Mouse (Mus musculus) embryonic fibroblast, embryonic 13.5 days (primary cell): ENCODE data around the gene Cdh13.

ENCODE experiments used
- CTCF ChIP-seq: IDR thresholded peaks from 2 replicates; pipeline ENCODE4 v1.5.1; 2011; ENCODE audit warnings: mild to moderate bottlenecking, control low read depth, low read length, moderate library complexity, borderline replicate concordance; ENCODE audit not compliant: insufficient read depth
- POLR2A ChIP-seq: IDR thresholded peaks from 2 replicates; pipeline ENCODE4 v1.6.1; 2011; ENCODE audit warnings: low read depth, mild to moderate bottlenecking, control low read depth, low read length, moderate library complexity

- TF ChIP-seq CTCF (no peak), POLR2A (no peak)
These were observed 328.0 kb downstream of the Cdh13 start for GRCm38 (mm10) chr8:118611551-118611950.
